Mouse (Mus musculus): ENCODE measurements around the gene Mpg. TPM values are rescaled to one million over a fixed set of nuclear protein-coding genes. Genes with fewer than 3 reads are reported as not detected.

The Mpg gene
- polyA plus RNA-seq, 1 experiment: 8.8 TPM

- H3K36me3 ChIP-seq (replicated peaks; ENCODE audit: low read length): peaks cover 15% of the 10 kb centered on the region
- H3K9me3 ChIP-seq: 0 out of 2 replicates have a peak, but pooled peaks cover 4% of the 10 kb centered on the region
- H3K27me3 ChIP-seq (replicated peaks): peaks cover 39% of the 10 kb centered on the region
- H3K4me1 ChIP-seq: peaks cover 67% of the 10 kb centered on the region
- TF ChIP-seq FLI1 (IDR thresholded peaks at IDR 0.05; ENCODE audit: low read length) (no peak), GATA1 (IDR thresholded peaks at IDR 0.05; ENCODE audit: borderline replicate concordance, low read length) (no peak)
- H3K4me3 ChIP-seq (replicated peaks): peak overlapping the region; percentile 96
These were observed 41.7 kb downstream of the Mpg start for GRCm38 (mm10) chr11:32267964-32268363.

GRCm38 (mm10) chr11:32268952-32269351 lies 42.6 kb downstream of the Mpg start:
- no peak for TF ChIP-seq FLI1 (IDR thresholded peaks at IDR 0.05; ENCODE audit: low read length)
- no peak for TF ChIP-seq GATA1 (IDR thresholded peaks at IDR 0.05; ENCODE audit: borderline replicate concordance, low read length)
- peaks cover 57% of the 10 kb centered on the region for H3K4me1 ChIP-seq
- peaks cover 7% of the 10 kb centered on the region for H3K36me3 ChIP-seq (replicated peaks; ENCODE audit: low read length)
- 0 out of 2 replicates have a peak, but pooled peaks cover 4% of the 10 kb centered on the region for H3K9me3 ChIP-seq
- H3K27me3 ChIP-seq (replicated peaks): peaks cover 32% of the 10 kb centered on the region
- no peak overlapping the region for H3K4me3 ChIP-seq (replicated peaks)

DNA sequence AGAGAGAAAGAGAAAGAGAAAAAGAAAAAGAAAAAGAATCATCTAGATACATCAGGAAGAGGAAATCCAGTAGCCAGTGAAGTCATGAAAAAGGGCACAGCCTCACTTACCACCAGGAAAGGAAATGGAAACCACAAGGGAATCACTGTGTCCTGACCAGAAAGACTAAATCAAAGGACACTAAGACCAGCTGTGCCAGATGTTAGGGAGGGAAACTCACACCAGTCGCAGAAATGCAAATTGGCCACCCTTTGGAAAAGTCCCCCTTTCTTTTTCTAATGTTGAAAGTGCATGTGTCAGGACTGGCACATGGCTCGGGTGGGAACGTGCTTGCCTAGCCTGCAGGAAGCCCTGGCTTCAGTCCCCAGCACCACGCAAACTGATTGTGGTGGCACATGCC lies 44.9 kb downstream of the Mpg start:
- TF ChIP-seq GATA1 (IDR thresholded peaks at IDR 0.05; ENCODE audit: borderline replicate concordance, low read length) (no peak), FLI1 (IDR thresholded peaks at IDR 0.05; ENCODE audit: low read length) (no peak)
- H3K9me3 ChIP-seq: 0 out of 2 replicates have a peak, but pooled peaks cover 5% of the 10 kb centered on the region
- H3K36me3 ChIP-seq (replicated peaks; ENCODE audit: low read length): peaks cover 3% of the 10 kb centered on the region
- peak overlapping the region; percentile 42 for H3K4me3 ChIP-seq (replicated peaks)
- H3K4me1 ChIP-seq: peaks cover 37% of the 10 kb centered on the region
- peaks cover 53% of the 10 kb centered on the region for H3K27me3 ChIP-seq (replicated peaks)

GRCm38 (mm10) chr11:32276347-32276746 lies 50.0 kb downstream of the Mpg start, which contains the start of gene Hba-x:
TSS of gene Hba-x (plus strand) at chr11:32276400.
- no peak for TF ChIP-seq GATA1 (IDR thresholded peaks at IDR 0.05; ENCODE audit: borderline replicate concordance, low read length)
- no peak for TF ChIP-seq FLI1 (IDR thresholded peaks at IDR 0.05; ENCODE audit: low read length)
- H3K36me3 ChIP-seq (replicated peaks; ENCODE audit: low read length): no peaks in the 10 kb centered on the region
- peaks cover 3% of the 10 kb centered on the region; the same call in 1 of the 2 replicates for H3K4me1 ChIP-seq
- 0 out of 2 replicates have a peak, but pooled peaks cover 8% of the 10 kb centered on the region for H3K9me3 ChIP-seq
- H3K27me3 ChIP-seq (replicated peaks): peaks cover 79% of the 10 kb centered on the region
- peak within 1 kb of the TSS; percentile 20 for H3K4me3 ChIP-seq (replicated peaks)

GRCm38 (mm10) chr11:32277736-32278457 lies 51.6 kb downstream of the Mpg start:
- H3K36me3 ChIP-seq (replicated peaks; ENCODE audit: low read length): no peaks in the 10 kb centered on the region
- TF ChIP-seq FLI1 (IDR thresholded peaks at IDR 0.05; ENCODE audit: low read length) (no peak), GATA1 (IDR thresholded peaks at IDR 0.05; ENCODE audit: borderline replicate concordance, low read length) (no peak)
- no peaks in the 10 kb centered on the region; the same call in 1 of the 2 replicates for H3K4me1 ChIP-seq
- H3K27me3 ChIP-seq (replicated peaks): peaks cover 76% of the 10 kb centered on the region
- H3K9me3 ChIP-seq: 0 out of 2 replicates have a peak, but pooled peaks cover 6% of the 10 kb centered on the region
- no peak overlapping the region for H3K4me3 ChIP-seq (replicated peaks)

- Histone ChIP-seq H3K9me3 (0 out of 2 replicates have a peak, but pooled peaks cover 6% of the 10 kb centered on the region), H3K4me3 (replicated peaks) (no peak overlapping the region), H3K27me3 (replicated peaks) (peaks cover 78% of the 10 kb centered on the region), H3K4me1 (peaks cover 4% of the 10 kb centered on the region), H3K36me3 (replicated peaks; ENCODE audit: low read length) (no peaks in the 10 kb centered on the region)
- no peak for TF ChIP-seq GATA1 (IDR thresholded peaks at IDR 0.05; ENCODE audit: borderline replicate concordance, low read length)
- no peak for TF ChIP-seq FLI1 (IDR thresholded peaks at IDR 0.05; ENCODE audit: low read length)
These were observed 52.2 kb downstream of the Mpg start for GRCm38 (mm10) chr11:32278458-32278957.

DNA sequence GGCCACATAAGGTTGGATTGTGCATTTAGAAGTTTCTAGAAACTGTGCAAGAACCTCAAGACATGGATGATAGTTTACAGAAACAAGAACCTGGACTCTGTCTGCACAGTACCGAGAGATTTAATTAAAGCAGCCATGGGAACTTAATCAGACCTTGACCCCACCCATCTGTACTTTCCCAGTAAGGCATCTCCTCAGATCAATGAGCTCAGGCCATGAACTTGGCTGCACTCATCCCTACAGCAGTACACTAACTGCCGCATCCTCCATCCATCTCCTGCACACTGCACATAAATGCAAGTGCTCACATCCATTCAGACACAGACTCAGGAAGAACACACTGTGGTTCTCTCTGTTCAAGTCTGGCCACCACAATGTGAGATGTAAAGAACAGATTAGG lies 54.3 kb downstream of the Mpg start:
- Histone ChIP-seq H3K4me3 (replicated peaks) (no peak overlapping the region), H3K36me3 (replicated peaks; ENCODE audit: low read length) (no peaks in the 10 kb centered on the region), H3K27me3 (replicated peaks) (peaks cover 67% of the 10 kb centered on the region), H3K9me3 (0 out of 2 replicates have a peak, but pooled peaks cover 6% of the 10 kb centered on the region), H3K4me1 (peaks cover 4% of the 10 kb centered on the region)
- TF ChIP-seq GATA1 (IDR thresholded peaks at IDR 0.05; ENCODE audit: borderline replicate concordance, low read length) (no peak), FLI1 (IDR thresholded peaks at IDR 0.05; ENCODE audit: low read length) (no peak)

GRCm38 (mm10) chr11:32281416-32282144 lies 55.3 kb downstream of the Mpg start:
- Histone ChIP-seq H3K4me1 (peaks cover 4% of the 10 kb centered on the region), H3K4me3 (replicated peaks) (no peak overlapping the region), H3K36me3 (replicated peaks; ENCODE audit: low read length) (no peaks in the 10 kb centered on the region), H3K27me3 (replicated peaks) (peaks cover 57% of the 10 kb centered on the region), H3K9me3 (0 out of 2 replicates have a peak, but pooled peaks cover 1% of the 10 kb centered on the region)
- TF ChIP-seq GATA1 (IDR thresholded peaks at IDR 0.05; ENCODE audit: borderline replicate concordance, low read length): no peak
- no peak for TF ChIP-seq FLI1 (IDR thresholded peaks at IDR 0.05; ENCODE audit: low read length)

Other genes starting within 250 kb of the Mpg start
- 12.5 TPM in 1 of 2 replicates, not detected in the other for gene Nsg2, start 226.0 kb upstream of the Mpg start, polyA plus RNA-seq (2012; ENCODE audit: insufficient read depth, low replicate concordance)
- not detected in 2 replicates for gene Il9r, start 26.2 kb upstream of the Mpg start, polyA plus RNA-seq (2012; ENCODE audit: insufficient read depth, low replicate concordance)
- gene Snrnp25, start 21.1 kb upstream of the Mpg start, polyA plus RNA-seq (2012; ENCODE audit: insufficient read depth, low replicate concordance): 15.1 and 78.7 TPM in 2 replicates
- 16.1 and 37.2 TPM in 2 replicates for gene Rhbdf1, start 4.2 kb upstream of the Mpg start, polyA plus RNA-seq (2012; ENCODE audit: insufficient read depth, low replicate concordance)
- gene Nprl3, start 41.2 kb downstream of the Mpg start, polyA plus RNA-seq (2012; ENCODE audit: insufficient read depth, low replicate concordance): 14.4 and 52.1 TPM in 2 replicates
- not detected in 2 replicates for gene Hba-x, start 49.9 kb downstream of the Mpg start, polyA plus RNA-seq (2012; ENCODE audit: insufficient read depth, low replicate concordance)
- 5,345 and 12,498 TPM in 2 replicates for gene Hba-a1, start 57.0 kb downstream of the Mpg start, polyA plus RNA-seq (2012; ENCODE audit: insufficient read depth, low replicate concordance)
- gene Hbq1b, start 60.5 kb downstream of the Mpg start, polyA plus RNA-seq (2012; ENCODE audit: insufficient read depth, low replicate concordance): 2.9 TPM in 1 of 2 replicates, not detected in the other
- 578 and 1,883 TPM in 2 replicates for gene Hba-a2, start 70.0 kb downstream of the Mpg start, polyA plus RNA-seq (2012; ENCODE audit: insufficient read depth, low replicate concordance)
- gene Hbq1a, start 73.6 kb downstream of the Mpg start, polyA plus RNA-seq (2012; ENCODE audit: insufficient read depth, low replicate concordance): not detected in 2 replicates
- gene Sh3pxd2b, start 121.3 kb downstream of the Mpg start, polyA plus RNA-seq (2012; ENCODE audit: insufficient read depth, low replicate concordance): 1.3 and 2.1 TPM in 2 replicates
- 0.96 TPM in 1 of 2 replicates, not detected in the other for gene Ubtd2, start 228.9 kb downstream of the Mpg start, polyA plus RNA-seq (2012; ENCODE audit: insufficient read depth, low replicate concordance)

Data from megakaryocyte, embryonic 14.5 days (primary cell).